Mouse (Mus musculus): ENCODE data around the gene Alg12. TPM values are rescaled to one million over a fixed set of nuclear protein-coding genes. Genes with fewer than 3 reads are reported as not detected.
"Not testable (repeated sequence)": the region's sequence is repeated elsewhere in the genome, so short reads cannot be mapped to it uniquely, and the experiment has no call there.

Gene Alg12
- total RNA-seq, 2 experiments from 2014 or later = 13.0 to 16.3 TPM

GRCm38 (mm10) chr15:88774630-88775029 is 44.5 kb downstream of the Alg12 start:
- DNase-seq = not testable (repeated sequence)

DNA sequence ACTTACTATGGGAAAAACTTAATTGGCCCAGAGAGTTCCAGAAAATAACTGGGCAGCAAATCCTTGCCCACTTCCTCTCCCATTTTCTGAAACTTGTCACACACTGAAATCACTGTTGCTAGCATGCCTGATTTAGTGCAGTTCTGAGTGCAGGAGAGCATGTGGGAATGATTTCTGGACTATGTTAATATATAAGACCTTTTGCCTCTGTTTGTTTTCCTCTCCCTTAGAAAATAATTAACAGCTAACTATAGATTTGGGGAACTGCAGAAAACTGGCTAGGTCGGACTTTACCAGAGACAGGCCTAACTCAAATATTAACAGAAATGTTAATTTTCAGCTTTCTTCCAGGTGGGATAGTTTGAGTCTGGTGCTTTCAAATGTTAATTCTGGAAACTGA is 50.6 kb downstream of the Alg12 start:
- DNase-seq = no peak

DNA sequence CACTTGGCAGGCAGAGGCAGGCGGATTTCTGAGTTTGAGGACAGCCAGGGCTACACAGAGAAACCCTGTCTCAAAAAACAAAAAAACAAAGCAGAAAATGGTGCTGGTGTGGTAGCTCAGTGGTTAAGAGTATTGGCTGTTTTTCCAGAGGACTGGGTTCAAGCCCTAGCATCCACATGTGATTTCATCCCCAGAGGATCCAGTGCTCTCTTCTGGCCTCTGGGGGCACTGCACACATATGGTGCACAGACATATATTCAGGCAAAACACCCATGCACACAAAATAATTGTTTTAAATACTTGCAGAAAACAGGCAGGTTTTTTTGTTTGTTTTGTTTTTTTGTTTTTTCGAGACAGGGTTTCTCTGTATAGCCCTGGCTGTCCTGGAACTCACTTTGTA is 53.0 kb downstream of the Alg12 start:
- not testable (repeated sequence) for DNase-seq

DNA sequence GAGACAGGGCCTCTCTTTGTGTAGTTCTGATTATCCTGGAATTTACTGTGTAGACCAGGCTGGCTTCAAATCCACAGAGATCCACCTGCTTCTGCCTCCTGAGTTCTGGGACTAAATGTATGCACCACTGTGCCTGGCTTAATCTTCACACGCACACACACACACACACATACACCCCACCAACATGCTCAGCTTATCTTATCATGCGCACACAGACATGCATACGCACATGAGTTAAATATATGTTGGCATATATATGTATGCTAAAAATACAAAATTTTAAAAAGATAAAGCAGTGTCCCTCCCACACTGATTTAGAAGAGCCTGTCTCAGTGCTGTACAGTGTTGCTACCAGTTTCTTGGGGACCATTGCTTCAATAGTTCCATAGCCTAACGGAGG is 57.6 kb downstream of the Alg12 start:
- no peak for DNase-seq

DNA sequence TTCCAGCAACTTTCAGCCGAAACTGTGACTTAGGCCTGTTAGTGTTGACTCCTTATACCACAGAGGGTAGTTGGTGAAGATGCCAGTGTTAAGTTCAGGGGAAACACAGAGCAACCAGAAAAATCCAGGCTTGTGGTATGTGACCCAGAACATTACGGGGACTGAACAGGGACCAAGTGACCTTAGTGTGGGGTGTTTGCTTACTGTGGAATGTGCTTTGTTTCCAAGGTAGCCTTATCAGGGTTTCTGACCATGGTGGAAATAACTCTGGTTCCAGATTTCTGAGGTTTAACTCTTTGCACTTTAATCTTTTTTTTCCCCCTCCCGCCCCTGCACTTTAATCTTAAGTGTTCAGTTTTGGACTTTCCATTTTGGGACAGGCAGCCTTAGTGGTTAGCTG is 61.1 kb downstream of the Alg12 start:
- DNase-seq = no peak

- no peak for DNase-seq
These were observed 63.4 kb downstream of the Alg12 start for GRCm38 (mm10) chr15:88755761-88756160.

Other genes starting within 250 kb of the Alg12 start
- not detected for gene Zdhhc25, start 219.0 kb downstream of the Alg12 start, total RNA-seq (2021)
- 10 to 100 TPM; 54.7 to 56.2 TPM for gene Brd1, start 85.1 kb downstream of the Alg12 start, total RNA-seq (2021)
- gene Zbed4, start 67.7 kb downstream of the Alg12 start, total RNA-seq (2021) = 10 to 100 TPM; 10.2 to 10.7 TPM
- gene Creld2, start 328 bp upstream of the Alg12 start, total RNA-seq (2021) = 10 to 100 TPM; 29.3 to 41.6 TPM
- gene Pim3, start 42.9 kb upstream of the Alg12 start, total RNA-seq (2021) = 10 to 100 TPM; 36.7 to 37.1 TPM
- gene Ttll8, start 135.1 kb upstream of the Alg12 start, total RNA-seq (2021) = 1 to 10 TPM; 2.5 to 2.9 TPM
- 100 to 1,000 TPM; 117 to 124 TPM for gene Mlc1, start 159.7 kb upstream of the Alg12 start, total RNA-seq (2021)
- gene Mov10l1, start 163.6 kb upstream of the Alg12 start, total RNA-seq (2021) = not detected
- 100 to 1,000 TPM; 156 to 159 TPM for gene Panx2, start 240.4 kb upstream of the Alg12 start, total RNA-seq (2021)

Measured in layer of hippocampus, postnatal 36 days (tissue).